Mouse (Mus musculus): ENCODE results near the gene Helz.

DNA sequence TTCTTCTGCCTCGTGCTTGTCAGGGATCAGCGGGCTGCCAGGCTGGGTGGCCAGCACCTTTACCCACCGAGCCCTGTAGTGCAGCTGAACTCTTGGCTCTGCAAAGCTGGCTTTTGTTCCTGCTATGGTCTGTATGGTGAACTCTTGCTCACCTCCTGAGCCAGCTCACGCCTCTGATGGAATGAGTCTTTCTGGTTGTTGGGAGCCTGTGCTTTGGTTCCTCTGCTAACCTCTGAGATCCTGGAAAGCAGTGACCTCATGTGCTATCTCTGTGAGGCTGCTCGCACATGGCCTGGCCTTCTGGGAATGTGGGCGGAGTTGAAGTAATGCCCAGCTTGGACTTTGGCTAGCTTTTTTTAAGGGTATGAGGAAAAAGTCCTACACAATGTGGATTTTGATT, 26.1 kb downstream of the Helz start:
- no peak for TF ChIP-seq CTCF (IDR thresholded peaks at IDR 0.05; ENCODE audit: borderline replicate concordance, insufficient read depth, low read depth, low read length)
- TF ChIP-seq POLR2A (IDR thresholded peaks at IDR 0.05; ENCODE audit: borderline replicate concordance, insufficient read depth, low read length) = no peak

Measured in cerebellum, adult 2 months (tissue).